Mouse (Mus musculus): ENCODE results near the gene Smyd1.

Gene Smyd1

GRCm38 (mm10) chr6:71204166-71204565 is 117.9 kb downstream of the Smyd1 start:
- no peak for DNase-seq (ENCODE audit: low read depth)

GRCm38 (mm10) chr6:71203674-71204073 is 118.4 kb downstream of the Smyd1 start:
- no peak for DNase-seq (ENCODE audit: low read depth)

- DNase-seq (ENCODE audit: low read depth) = no peak
Measured at GRCm38 (mm10) chr6:71201925-71202324, 120.1 kb downstream of the Smyd1 start.

- no peak for DNase-seq (ENCODE audit: low read depth)
Measured at GRCm38 (mm10) chr6:71199612-71200011, 122.4 kb downstream of the Smyd1 start, which contains the start of gene Fabp1. Gene Fabp1 (plus strand): TSS chr6:71199827.

GRCm38 (mm10) chr6:71197636-71198535 is 124.1 kb downstream of the Smyd1 start:
- DNase-seq (ENCODE audit: low read depth) = no peak

GRCm38 (mm10) chr6:71196107-71196506 is 125.9 kb downstream of the Smyd1 start:
- no peak for DNase-seq (ENCODE audit: low read depth)

GRCm38 (mm10) chr6:71193151-71193740 is 128.8 kb downstream of the Smyd1 start:
- DNase-seq (ENCODE audit: low read depth) = no peak

- no peak for DNase-seq (ENCODE audit: low read depth)
Measured at GRCm38 (mm10) chr6:71190501-71190900, 131.5 kb downstream of the Smyd1 start.

- no peak for DNase-seq (ENCODE audit: low read depth)
Measured at GRCm38 (mm10) chr6:71189578-71189977, 132.5 kb downstream of the Smyd1 start.

- DNase-seq (ENCODE audit: low read depth) = no peak
Measured at GRCm38 (mm10) chr6:71184941-71185604, 137.0 kb downstream of the Smyd1 start.

GRCm38 (mm10) chr6:71180596-71180995 is 141.4 kb downstream of the Smyd1 start:
- no peak for DNase-seq (ENCODE audit: low read depth)

GRCm38 (mm10) chr6:71172812-71173580 is 149.0 kb downstream of the Smyd1 start:
- no peak for DNase-seq (ENCODE audit: low read depth)

GRCm38 (mm10) chr6:71166551-71167169 is 155.4 kb downstream of the Smyd1 start:
- peak; percentile 51 for DNase-seq (ENCODE audit: low read depth)

- no peak for DNase-seq (ENCODE audit: low read depth)
Measured at GRCm38 (mm10) chr6:71164394-71164793, 157.6 kb downstream of the Smyd1 start.
